Mouse (Mus musculus) heart, embryonic 13.5 days (tissue): ENCODE results near the gene Tmem184b. TPM values are rescaled to one million over a fixed set of nuclear protein-coding genes. Genes with fewer than 3 reads are reported as not detected.

Source experiments
- ATAC-seq: fragments of 200-750 bp; cut with Nextera tagmentation; 2 replicates; pipeline ENCODE4 v1.8.0; 2017; ENCODE audit warnings: moderate TSS enrichment; ENCODE audit not compliant: insufficient number of reproducible peaks, low FRiP score, low TSS enrichment; ENCODE audit errors: extremely low read depth
- H3K27ac ChIP-seq: fragments of 300-500 bp; sonication (generic); replicated peaks from 2 replicates; pipeline ENCODE4 v1.5.1; 2015; ENCODE audit warnings: moderate library complexity, mild to moderate bottlenecking, inconsistent platforms
- H3K27me3 ChIP-seq: fragments of 300-500 bp; sonication (generic); replicated peaks from 2 replicates; pipeline ENCODE4 v1.6.1; 2015; ENCODE audit warnings: mild to moderate bottlenecking, inconsistent platforms
- H3K36me3 ChIP-seq: fragments of 300-500 bp; sonication (generic); 2 replicates; pipeline ENCODE4 v1.6.1; 2015; ENCODE audit warnings: mild to moderate bottlenecking, inconsistent platforms
- H3K4me1 ChIP-seq: fragments of 300-500 bp; sonication (generic); 2 replicates; pipeline ENCODE4 v1.6.1; 2015; ENCODE audit warnings: inconsistent platforms
- H3K4me2 ChIP-seq: fragments of 300-500 bp; sonication (generic); 2 replicates; pipeline ENCODE4 v1.6.1; 2015; ENCODE audit warnings: inconsistent platforms, mild to moderate bottlenecking, moderate library complexity
- H3K4me3 ChIP-seq: fragments of 300-500 bp; sonication (generic); 2 replicates; pipeline ENCODE4 v1.5.1; 2015; ENCODE audit warnings: moderate library complexity, mild to moderate bottlenecking, inconsistent platforms
- H3K9ac ChIP-seq: fragments of 300-500 bp; sonication (generic); 2 replicates; pipeline ENCODE4 v1.6.1; 2015; ENCODE audit warnings: inconsistent platforms, mild to moderate bottlenecking, moderate library complexity
- H3K9me3 ChIP-seq: fragments of 300-500 bp; sonication (generic); 2 replicates; pipeline ENCODE4 v1.6.1; 2016; ENCODE audit warnings: inconsistent platforms
- WGBS: fragments of 180-500 bp; shearing (Covaris S2); methylation state at CpG from one replicate; pipeline ENCODE4 v1.1.7; 2015; ENCODE audit warnings: mixed read lengths; 5-methylcytosine and 5-hydroxymethylcytosine counted together
- microRNA counts: library from miRNA; unstranded; fragments of <30 nt; microRNA quantifications from one replicate; lab custom pipeline; 2016
- microRNA-seq: library from miRNA; unstranded; fragments of <30 nt; microRNA quantifications from one replicate; pipeline ENCODE4, GENCODE M21; 2016
- polyA plus RNA-seq: library from polyadenylated mRNA; unstranded; fragments of >200 nt; fragmentation: Nextera tagmentation; extraction: Ambion mirVana; gene quantifications from 2 replicates; pipeline ENCODE4 v1.2.1, GENCODE M21; 2015

Tmem184b gene
- polyA plus RNA-seq, 1 experiment from 2014 or later: 65.8 TPM

DNA sequence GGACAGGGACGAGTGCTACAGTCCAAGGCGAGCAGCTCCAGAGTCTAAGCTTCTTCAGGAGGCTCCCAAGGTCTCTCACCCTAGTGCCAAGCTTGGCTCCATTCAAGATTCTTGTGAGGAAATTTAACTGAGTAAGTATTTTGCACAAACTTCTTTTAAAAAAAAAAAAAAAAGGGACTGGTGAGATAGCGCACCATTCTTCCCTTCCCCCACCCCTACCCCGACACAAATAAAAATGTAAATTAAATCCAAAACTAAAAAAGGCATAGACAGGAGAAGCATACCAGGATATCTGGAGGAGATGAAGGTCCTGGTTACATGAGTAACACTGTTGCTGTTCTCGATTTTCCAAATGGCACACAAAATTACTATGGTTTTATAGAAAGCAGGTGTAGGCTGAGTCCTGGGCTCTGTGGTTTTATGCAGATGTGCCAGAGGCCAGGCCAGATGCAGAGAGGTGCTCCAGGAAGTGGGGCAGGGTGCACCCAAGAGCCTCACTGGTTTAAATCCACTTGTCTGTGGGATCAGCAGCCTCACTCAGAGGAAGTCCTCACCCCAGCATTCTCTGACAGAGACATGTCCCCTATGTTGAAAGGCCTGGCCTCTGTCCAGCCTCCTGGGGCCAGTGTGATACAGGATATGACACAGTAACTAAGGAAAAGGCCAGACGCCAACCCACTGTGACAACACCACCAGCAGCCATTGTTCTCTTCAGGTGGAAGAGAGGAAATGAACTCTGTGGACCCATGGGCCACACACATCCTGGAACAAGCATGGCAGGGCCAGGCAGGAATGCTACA lies 80.2 kb downstream of the Tmem184b start:
- Histone ChIP-seq H3K4me1 (peaks cover 60% of the 10 kb centered on the region), H3K36me3 (no peaks in the 10 kb centered on the region), H3K9me3 (no peaks in the 10 kb centered on the region), H3K27me3 (no peaks in the 10 kb centered on the region), H3K4me2 (0 out of 2 replicates have a peak overlapping the region, but pooled peaks have one; percentile 18), H3K4me3 (no peak overlapping the region), H3K27ac (peak overlapping the region; percentile 75), H3K9ac (peak overlapping the region; percentile 48)
- no peak for ATAC-seq
- 64% methylated on average over 6 of the region's 6 CpGs for WGBS

DNA sequence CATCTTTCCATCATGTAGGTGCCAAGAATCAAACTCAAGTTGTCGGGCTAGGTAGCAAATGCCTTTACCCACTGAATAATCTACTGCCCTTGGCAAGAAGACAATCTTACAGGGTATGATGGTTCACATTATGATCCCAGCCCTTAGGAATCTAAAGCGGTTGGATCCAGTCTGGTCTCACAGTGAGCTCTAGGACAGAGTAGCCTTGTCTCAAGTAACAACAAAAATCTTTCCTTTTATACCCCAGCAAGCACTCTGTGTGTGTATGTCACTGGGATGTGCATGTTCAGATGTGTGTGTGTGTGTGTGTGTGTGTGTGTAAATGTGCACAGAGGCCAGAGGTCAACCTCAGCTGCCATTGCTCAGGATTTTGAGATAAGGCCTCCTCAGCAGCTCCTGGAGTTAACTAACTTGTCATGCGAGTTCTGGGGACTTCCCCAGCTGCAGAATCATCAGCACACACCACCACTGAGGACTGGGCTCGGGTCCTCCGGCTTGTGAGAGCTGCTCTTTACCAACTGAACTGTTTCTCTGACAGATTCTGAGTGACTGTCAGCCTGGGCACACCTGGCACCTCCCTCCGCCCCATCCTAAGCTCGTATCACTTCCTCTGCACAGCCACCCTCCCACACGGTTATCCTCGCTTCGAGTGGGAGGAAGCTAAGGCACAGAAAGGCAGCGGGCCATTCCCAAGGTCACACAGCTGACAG lies 80.9 kb downstream of the Tmem184b start:
- no peak overlapping the region for H3K4me3 ChIP-seq
- H3K9ac ChIP-seq: peak overlapping the region; percentile 48; the same call in 1 of the 2 replicates
- WGBS: 41% methylated on average over 11 of the region's 11 CpGs
- peaks cover 58% of the 10 kb centered on the region for H3K4me1 ChIP-seq
- H3K4me2 ChIP-seq: 0 out of 2 replicates have a peak overlapping the region, but pooled peaks have one; percentile 18
- H3K36me3 ChIP-seq: 0 out of 2 replicates have a peak, but pooled peaks cover 3% of the 10 kb centered on the region
- H3K27me3 ChIP-seq: no peaks in the 10 kb centered on the region
- no peak for ATAC-seq
- H3K9me3 ChIP-seq: no peaks in the 10 kb centered on the region
- H3K27ac ChIP-seq: peak overlapping the region; percentile 75

DNA sequence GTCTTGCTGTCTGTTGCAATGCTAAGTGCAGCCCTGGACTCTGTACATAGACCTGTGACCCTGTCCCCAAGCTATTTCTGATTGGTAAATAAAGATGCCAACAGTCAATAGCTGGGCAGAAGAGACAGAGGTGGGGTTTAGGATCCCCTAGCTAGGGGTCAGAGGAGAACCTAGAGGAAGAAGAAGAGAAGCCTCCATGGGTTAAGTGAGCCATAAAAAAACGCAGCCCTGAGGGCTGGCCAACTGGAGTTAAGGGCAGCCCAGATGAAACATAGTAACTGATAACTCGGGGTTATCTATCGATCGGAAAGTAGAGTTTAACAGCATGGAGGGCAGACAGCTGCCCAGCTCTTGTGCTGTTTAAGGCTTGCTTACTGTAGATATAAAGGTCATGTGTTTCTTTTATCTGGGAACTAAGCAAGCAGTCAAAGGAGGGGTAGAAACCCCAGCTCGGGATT lies 81.6 kb downstream of the Tmem184b start:
- Histone ChIP-seq H3K9ac (no peak overlapping the region), H3K27ac (no peak overlapping the region), H3K4me2 (no peak overlapping the region), H3K9me3 (no peaks in the 10 kb centered on the region), H3K4me3 (no peak overlapping the region), H3K36me3 (0 out of 2 replicates have a peak, but pooled peaks cover 8% of the 10 kb centered on the region), H3K4me1 (peaks cover 51% of the 10 kb centered on the region), H3K27me3 (no peaks in the 10 kb centered on the region)
- 40% methylated on average over 5 of the region's 5 CpGs for WGBS
- no peak for ATAC-seq

DNA sequence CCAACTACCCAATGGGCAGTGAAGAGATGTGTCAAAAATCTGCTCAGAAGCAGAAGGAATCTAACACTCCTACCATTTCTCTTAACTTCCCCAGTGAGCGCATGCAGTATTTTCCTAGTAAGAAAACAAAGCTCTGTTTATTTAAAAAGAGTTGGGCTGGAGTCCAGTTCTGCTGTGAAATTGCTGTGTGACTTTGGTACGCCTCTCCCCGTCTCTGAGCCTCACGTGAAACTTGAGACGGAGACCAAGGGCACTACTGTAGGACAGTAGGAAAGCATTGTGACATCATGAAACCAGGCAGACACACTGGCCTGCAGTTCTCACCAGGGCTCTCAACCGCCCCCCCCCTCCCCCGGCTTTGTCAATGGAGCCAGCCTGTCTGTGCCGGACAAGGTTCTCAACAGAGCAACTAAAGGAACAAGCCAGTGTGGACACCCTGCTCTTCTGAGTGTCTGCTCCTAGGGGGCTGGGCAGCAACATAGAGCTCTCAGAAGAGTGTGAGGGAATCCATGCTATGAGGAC lies 89.5 kb downstream of the Tmem184b start:
- WGBS: 57% methylated on average over 8 of the region's 8 CpGs
- Histone ChIP-seq H3K4me3 (no peak overlapping the region), H3K27ac (no peak overlapping the region), H3K4me2 (no peak overlapping the region), H3K9me3 (no peaks in the 10 kb centered on the region), H3K36me3 (peaks cover 21% of the 10 kb centered on the region), H3K4me1 (peaks cover 6% of the 10 kb centered on the region; the same call in 1 of the 2 replicates), H3K27me3 (no peaks in the 10 kb centered on the region), H3K9ac (peak overlapping the region; percentile 16; the same call in 1 of the 2 replicates)
- ATAC-seq: no peak

MicroRNAs within 50 kb of the gene (microRNA counts, 519-probe panel; counts per million panel counts)
- 209 counts per million, percentile 61 among the panel's probes with 10 or more counts for microRNA mmu-miR-1943 (lab: Ali Mortazavi, UCI)

Small RNA genes within 50 kb of the gene (microRNA-seq; reads per million reads assigned to microRNA genes)
- 2.9 reads per million, percentile 9 among the genes with 10 or more reads in this experiment for gene Mir1943

Other genes with a start within 250 kb of the Tmem184b start
- gene Sox10, start 238.3 kb downstream of the Tmem184b start, polyA plus RNA-seq: 0.42 and 0.44 TPM in 2 replicates
- gene Pick1, start 174.4 kb downstream of the Tmem184b start, polyA plus RNA-seq: 32.4 and 33.4 TPM in 2 replicates
- gene Gm49486, start 174.2 kb downstream of the Tmem184b start, polyA plus RNA-seq: 0.35 and 0.78 TPM in 2 replicates
- 0.27 and 0.34 TPM in 2 replicates for gene Slc16a8, start 148.8 kb downstream of the Tmem184b start, polyA plus RNA-seq
- 10.6 and 12.4 TPM in 2 replicates for gene Baiap2l2, start 118.0 kb downstream of the Tmem184b start, polyA plus RNA-seq
- gene Pla2g6, start 75.2 kb downstream of the Tmem184b start, polyA plus RNA-seq: 12.2 and 12.7 TPM in 2 replicates
- gene Maff, start 56.9 kb downstream of the Tmem184b start, polyA plus RNA-seq: 1.7 and 2.0 TPM in 2 replicates
- 64.8 and 76.2 TPM in 2 replicates for gene Csnk1e, start 52.0 kb upstream of the Tmem184b start, polyA plus RNA-seq
- gene Kcnj4, start 101.7 kb upstream of the Tmem184b start, polyA plus RNA-seq: 0.19 and 0.21 TPM in 2 replicates
- 69.8 and 72.1 TPM in 2 replicates for gene Kdelr3, start 112.8 kb upstream of the Tmem184b start, polyA plus RNA-seq
- gene Ddx17, start 143.2 kb upstream of the Tmem184b start, polyA plus RNA-seq: 26.9 and 28.8 TPM in 2 replicates
- gene Dmc1, start 201.5 kb upstream of the Tmem184b start, polyA plus RNA-seq: 1.2 and 1.9 TPM in 2 replicates